Mouse (Mus musculus) B cell, adult (primary cell): ENCODE data around the gene Olfr316. TPM values are rescaled to one million over a fixed set of nuclear protein-coding genes. Genes with fewer than 3 reads are reported as not detected.

ENCODE experiments used
- total RNA-seq: library from RNA; stranded (reverse); gene quantifications from 4 replicates; pipeline ENCODE4 v1.2.4, GENCODE M21; 2023; ENCODE audit not compliant: inconsistent age

Olfr316 gene
- not detected in 4 replicates for total RNA-seq

DNA sequence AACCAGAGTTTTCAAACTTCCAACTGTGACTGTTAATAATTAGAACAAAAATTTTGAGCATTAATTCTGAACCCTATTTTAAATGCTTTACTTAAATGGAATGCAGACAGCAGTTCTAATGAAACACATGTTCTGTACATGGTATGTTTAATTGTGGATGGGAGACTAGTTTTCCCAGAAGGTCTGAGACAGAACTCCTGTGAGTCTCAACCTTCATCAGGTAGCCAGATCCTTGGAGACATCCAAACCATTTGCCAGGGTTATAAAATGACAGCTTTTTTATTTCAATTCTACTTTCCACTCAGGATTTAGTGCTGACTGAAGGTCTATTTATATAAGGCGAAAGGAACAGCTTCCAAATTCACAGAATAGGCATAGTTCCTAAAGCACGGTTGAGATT, at the start of gene Olfr316:
TSS of gene Olfr316 (plus strand) at position 301 of the 400 bp plus-strand sequence.

DNA sequence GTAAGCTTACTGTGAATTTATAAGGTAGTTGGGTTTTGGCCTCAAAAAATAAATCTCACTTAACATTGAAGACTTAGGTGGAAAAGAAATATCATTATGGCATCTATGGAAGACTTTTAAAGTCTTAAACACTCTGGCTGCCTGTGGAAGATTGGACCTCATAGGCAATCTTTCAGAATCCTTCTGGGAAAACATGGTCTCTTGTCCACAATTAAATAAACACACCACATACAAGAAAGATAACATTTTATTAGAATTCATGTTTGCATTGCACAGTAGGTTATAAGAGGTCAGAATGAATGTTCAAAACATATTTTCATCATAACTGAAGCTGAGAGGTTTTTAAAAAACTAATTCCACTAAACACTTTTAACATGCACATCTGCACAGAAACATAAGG, 28.6 kb upstream of the Olfr316 start, which contains the start of gene Olfr318:
TSS of gene Olfr318 (minus strand) at position 101 of the 400 bp plus-strand sequence.

DNA sequence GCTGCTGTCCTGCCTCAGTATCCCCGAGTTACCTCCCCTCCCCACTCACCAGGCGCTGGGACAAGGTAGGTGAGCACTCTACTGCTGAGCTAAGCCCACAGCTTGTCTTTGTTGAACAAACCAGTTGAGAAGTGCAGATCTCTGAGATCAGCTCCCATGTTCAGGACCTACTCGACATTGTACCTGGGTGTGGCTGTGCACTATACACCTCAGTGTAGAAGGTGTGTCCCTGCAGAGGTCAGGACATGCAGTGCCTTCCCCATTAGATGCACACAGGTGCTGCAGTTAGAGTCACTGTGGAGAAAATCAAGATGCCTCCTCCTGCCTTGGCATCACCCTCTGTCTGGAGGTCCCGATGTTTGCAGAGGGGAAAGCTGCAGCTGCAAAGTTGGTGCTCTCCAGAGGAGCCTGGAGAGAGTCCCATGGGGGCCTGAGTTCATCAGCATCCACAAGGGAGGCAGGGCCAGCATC, 13.7 kb upstream of the Olfr316 start, which contains the start of gene Olfr317:
TSS of gene Olfr317 (minus strand) at position 421 of the 471 bp plus-strand sequence.

DNA sequence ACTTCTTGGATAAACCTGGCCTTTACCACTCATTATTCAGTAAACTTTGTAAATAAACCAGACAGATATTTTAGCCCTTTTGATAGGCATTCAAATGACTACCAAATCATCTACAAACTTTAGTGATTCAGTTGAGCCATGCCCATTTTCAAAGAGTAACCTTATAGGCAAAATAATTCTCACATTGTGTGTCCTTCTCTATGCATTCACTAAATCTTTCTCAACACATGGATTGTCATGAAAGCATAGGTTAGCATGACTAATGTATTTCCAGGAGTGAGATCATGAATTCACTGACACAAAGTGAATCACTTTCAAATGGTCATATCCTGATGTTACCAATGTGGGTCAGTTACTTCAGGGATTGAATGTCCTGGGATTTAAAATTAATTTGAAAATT, 20.4 kb downstream of the Olfr316 start, which contains the start of gene Olfr315:
TSS of gene Olfr315 (plus strand) at position 301 of the 400 bp plus-strand sequence.

DNA sequence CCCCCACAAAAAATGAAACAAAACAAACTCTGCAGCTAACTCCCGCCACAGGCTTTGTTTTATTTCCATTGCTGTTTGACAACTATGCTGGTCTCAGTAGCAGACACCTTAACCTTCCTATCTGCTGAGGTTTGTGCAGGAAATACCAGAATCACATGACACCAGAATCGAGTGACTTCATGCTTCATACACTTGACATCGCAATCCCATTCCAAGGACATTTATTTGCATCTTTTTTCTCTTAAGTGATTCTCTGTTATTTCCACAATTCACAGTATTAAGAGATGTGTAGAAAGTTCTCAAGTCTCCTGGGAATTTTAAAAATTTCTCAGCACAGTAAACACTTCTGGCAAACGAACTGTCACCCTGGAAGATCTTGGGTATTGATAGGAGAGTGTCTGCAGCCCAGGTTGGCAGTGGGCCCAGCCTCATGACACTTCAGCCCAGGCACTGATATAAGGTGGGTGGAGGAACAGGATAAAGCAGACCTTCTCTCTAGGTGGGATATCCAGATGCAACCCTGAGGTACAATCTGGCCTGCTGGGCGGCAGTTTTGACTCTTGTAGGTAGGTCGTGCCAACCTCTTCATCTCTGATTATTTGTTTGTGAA, 30.1 kb downstream of the Olfr316 start, which contains the start of gene Olfr314:
TSS of gene Olfr314 (plus strand) at position 473 of the 610 bp plus-strand sequence.

DNA sequence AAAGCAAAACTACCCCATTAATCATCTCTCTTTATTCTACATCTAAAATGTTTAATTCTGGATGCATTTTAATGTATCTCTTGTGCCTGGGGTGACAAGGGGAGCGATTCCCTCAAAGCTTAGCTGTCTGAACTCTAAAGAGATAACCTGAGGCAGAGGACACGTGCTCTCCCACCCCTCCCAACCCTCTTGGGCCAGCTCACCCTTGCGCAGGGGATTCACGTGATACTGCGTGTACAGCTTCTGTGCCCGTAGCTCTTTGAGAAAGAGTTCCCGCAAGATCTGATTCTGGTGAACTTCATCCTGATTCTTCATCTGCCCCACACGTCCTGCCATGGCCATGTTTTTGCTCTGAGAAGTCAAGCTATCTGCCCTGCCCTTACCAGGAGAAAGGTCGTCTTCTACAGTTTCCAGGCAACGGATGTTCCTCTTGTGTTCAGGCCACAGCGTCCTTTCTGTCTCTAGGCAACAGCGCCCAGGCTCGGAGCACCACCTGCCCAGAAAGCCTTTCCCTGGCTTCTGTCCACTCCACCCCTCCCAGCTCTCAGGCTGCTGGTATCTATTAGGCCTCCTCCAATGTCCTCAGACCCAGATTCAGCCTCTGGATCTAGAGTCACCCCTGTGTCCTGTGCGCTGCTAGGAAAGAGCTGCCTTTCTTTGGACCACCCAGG, 49.2 kb downstream of the Olfr316 start, which contains the start of gene Fam183b:
TSS of gene Fam183b (minus strand) at position 403 of the 671 bp plus-strand sequence.

Other genes starting within 250 kb of the Olfr316 start
- not detected in 4 replicates for gene Olfr330, start 217.9 kb upstream of the Olfr316 start, total RNA-seq
- not detected in 4 replicates for gene Olfr329-ps, start 206.3 kb upstream of the Olfr316 start, total RNA-seq
- gene Olfr328, start 197.1 kb upstream of the Olfr316 start, total RNA-seq = 0.19 TPM in 1 of 4 replicates, not detected in the others
- gene Olfr224, start 182.2 kb upstream of the Olfr316 start, total RNA-seq = not detected in 4 replicates
- not detected in 4 replicates for gene Olfr325, start 175.0 kb upstream of the Olfr316 start, total RNA-seq
- not detected in 4 replicates for gene Olfr324, start 157.6 kb upstream of the Olfr316 start, total RNA-seq
- not detected in 4 replicates for gene 2210407C18Rik, start 136.7 kb upstream of the Olfr316 start, total RNA-seq
- gene Olfr323, start 122.2 kb upstream of the Olfr316 start, total RNA-seq = not detected in 4 replicates
- gene Trim58, start 112.3 kb upstream of the Olfr316 start, total RNA-seq = not detected in 4 replicates
- not detected in 4 replicates for gene Olfr322, start 94.0 kb upstream of the Olfr316 start, total RNA-seq
- gene Olfr320, start 71.6 kb upstream of the Olfr316 start, total RNA-seq = not detected in 4 replicates
- not detected in 4 replicates for gene Olfr319, start 53.6 kb upstream of the Olfr316 start, total RNA-seq
- gene Olfr318, start 28.7 kb upstream of the Olfr316 start, total RNA-seq = 0.58 to 0.96 TPM (median 0.68 TPM) in 4 replicates
- gene Olfr317, start 13.5 kb upstream of the Olfr316 start, total RNA-seq = not detected in 4 replicates
- not detected in 4 replicates for gene Olfr315, start 20.5 kb downstream of the Olfr316 start, total RNA-seq
- gene Olfr314, start 30.2 kb downstream of the Olfr316 start, total RNA-seq = not detected in 4 replicates
- not detected in 4 replicates for gene Fam183b, start 49.2 kb downstream of the Olfr316 start, total RNA-seq
- gene Olfr313, start 62.3 kb downstream of the Olfr316 start, total RNA-seq = not detected in 4 replicates
- not detected in 4 replicates for gene Olfr312, start 76.5 kb downstream of the Olfr316 start, total RNA-seq
- gene Olfr311, start 86.5 kb downstream of the Olfr316 start, total RNA-seq = not detected in 4 replicates
- gene Gm12258, start 94.4 kb downstream of the Olfr316 start, total RNA-seq = 5.2 to 6.3 TPM (median 5.6 TPM) in 4 replicates
- 9.2 to 14.4 TPM (median 12.3 TPM) in 4 replicates for gene 2810021J22Rik, start 114.5 kb downstream of the Olfr316 start, total RNA-seq
- gene Zfp39, start 151.5 kb downstream of the Olfr316 start, total RNA-seq = 10.5 to 13.6 TPM (median 12.3 TPM) in 4 replicates
- gene Btnl10, start 165.2 kb downstream of the Olfr316 start, total RNA-seq = not detected in 4 replicates
- gene Rnf187, start 186.2 kb downstream of the Olfr316 start, total RNA-seq = 125 to 135 TPM (median 129 TPM) in 4 replicates
- 15.9 to 25.1 TPM (median 21.4 TPM) in 4 replicates for gene Hist3h2ba, start 196.2 kb downstream of the Olfr316 start, total RNA-seq
- 63.1 to 74.2 TPM (median 70.1 TPM) in 4 replicates for gene Hist3h2a, start 202.0 kb downstream of the Olfr316 start, total RNA-seq
- 0.19 to 0.42 TPM (median 0.38 TPM) in 3 of 4 replicates, not detected in the other for gene Trim17, start 202.0 kb downstream of the Olfr316 start, total RNA-seq
- 117 to 129 TPM (median 123 TPM) in 4 replicates for gene Trim11, start 225.4 kb downstream of the Olfr316 start, total RNA-seq